Mouse (Mus musculus) T-cell, adult 66 days (primary cell): ENCODE results near the gene Hoxa7. TPM values are rescaled to one million over a fixed set of nuclear protein-coding genes. Genes with fewer than 3 reads are reported as not detected.

Experiments
- total RNA-seq, 2 experiments: library from RNA; stranded (reverse); gene quantifications; 3 replicates in 1 of 2; 4 replicates in 1 of 2; pipeline ENCODE4 v1.2.4; 2023

Hoxa7 gene
- total RNA-seq = not detected

GRCm38 (mm10) chr6:52221337-52221992 is at the start of gene Hoxa7:
TSS of gene Hoxa7 (minus strand) at chr6:52221854.

DNA sequence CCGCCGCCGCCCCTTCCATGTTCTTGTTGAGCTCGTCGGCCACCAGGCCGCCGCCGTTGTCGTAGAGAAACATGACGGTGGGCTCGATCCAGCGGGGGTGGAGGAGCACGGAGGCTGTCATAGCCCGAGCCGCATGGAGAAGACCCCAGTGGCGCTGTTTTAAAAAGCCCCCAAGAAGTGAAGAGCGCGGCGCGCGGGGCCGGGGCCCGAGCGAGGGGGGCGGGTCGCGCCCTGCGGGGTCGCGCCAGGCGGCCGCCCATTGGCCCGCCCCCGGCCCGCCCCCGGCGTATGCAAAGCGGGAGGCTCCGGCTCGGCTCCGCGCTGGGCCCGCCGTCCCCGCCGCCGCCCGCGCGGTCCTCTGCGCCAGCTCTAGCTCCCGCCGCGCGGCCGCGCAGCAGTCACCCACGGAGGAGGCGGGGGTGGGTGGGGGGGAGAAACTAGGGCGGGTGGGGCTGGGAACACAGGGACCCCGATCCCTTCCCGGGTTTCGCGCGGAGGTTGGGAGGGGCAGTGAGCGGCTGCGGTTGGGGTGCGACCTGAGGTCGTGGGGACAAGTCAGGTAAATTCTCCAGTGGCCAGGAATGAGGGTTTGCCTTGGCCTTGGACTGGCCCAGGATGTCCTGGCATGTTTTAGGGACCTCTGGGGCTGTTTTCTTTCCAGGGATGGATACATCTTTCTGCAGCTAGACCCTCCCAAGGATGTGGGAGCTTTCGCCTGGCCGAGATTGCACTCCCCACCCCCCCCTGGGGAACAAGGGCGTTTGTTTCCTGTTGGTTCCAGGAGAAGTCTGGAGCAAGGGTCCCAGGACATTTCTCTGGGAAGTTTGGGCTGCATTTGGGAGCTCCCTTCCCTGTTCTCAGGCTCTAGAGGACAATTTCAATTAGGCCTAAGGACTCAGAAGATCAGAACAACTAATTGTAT is 39.3 kb upstream of the Hoxa7 start, which contains the start of gene Hoxa13:
TSS of gene Hoxa13 (minus strand) at position 227 of the 922 bp plus-strand sequence.

DNA sequence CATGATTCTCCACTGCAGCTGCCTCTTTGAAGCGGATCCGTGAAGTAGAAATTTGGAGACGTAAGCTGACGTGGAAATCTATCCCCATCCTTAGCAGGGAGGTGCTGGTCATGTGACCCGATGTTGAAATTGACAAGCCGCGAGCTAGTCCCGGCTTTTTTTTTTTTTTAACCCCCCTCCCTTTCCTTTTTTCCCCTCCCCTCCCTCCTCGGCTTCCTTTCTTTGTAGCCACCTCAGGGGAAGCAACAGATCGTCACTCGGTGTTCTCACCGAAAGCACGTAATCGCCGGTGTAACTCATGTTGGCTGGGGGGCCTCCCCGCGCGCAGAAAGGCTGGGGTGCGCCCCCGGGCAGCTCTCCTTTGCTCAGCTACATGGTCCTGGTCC is 24.1 kb upstream of the Hoxa7 start, which contains the start of gene Hoxa11:
TSS of gene Hoxa11 (minus strand) at position 54 of the 386 bp plus-strand sequence.

DNA sequence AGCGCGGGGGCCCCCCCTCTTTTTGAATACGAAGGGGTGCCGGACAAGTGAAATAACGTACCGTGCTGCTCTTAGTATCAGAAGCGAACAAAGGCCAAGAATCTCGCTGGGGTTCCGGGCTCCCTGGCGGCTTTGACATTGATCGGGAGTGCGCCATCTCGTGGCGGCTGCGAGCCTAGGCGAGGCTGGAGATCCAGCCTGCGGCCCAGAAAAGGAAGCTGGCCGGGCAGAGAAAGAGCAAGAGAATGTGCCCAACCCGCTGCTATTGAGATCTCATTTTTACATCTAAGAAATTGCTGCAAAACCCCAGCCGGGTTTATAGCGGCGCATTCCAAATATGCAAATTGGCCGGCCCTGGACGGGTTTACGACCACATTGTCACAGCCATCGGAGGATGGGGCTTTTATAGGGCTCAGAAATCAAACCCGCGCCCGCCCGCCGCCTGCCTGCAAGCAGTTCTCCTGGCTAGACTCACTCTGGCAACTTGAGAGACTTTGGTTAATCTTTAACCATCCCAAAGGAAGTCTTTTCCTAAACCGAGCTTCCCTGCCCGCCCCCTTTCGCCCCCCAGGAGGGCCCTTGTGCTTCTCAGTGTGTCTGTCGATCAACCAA is 18.8 kb upstream of the Hoxa7 start, which contains the start of gene Hoxa10:
TSS of gene Hoxa10 (minus strand) at position 466 of the 612 bp plus-strand sequence.

DNA sequence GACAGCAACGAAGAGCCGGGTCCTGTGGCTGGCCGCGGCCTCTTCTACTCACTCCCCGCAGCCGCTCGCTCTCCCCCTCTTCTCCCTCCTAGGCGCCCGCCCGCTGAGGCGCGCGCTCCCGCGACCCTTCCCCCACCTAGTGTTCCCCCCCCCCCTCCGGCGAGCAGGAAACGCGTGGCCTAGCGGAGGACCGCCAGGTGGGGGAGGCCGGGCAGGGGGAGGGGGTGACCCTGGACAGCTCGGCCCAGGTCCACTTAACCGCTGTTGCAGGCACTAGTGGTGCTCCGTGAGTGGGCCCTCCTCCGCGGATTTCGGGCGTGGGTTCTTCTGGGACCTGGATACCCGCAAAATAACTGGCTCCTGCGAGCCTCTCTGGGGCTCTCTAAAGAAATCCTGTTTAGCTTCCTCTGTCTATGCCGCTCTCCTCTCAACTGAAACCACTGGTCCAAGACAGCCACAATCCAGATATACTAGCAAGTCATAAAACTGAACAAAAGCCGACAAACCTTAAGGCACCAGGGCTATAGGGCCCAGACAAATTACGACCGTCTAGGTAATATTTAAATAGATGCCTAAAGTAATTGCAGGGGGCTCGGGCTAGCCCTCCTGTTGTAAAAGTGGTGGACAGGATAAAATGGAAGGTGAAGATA is 9.0 kb upstream of the Hoxa7 start, which contains the start of gene Hoxa9:
TSS of gene Hoxa9 (minus strand) at position 574 of the 650 bp plus-strand sequence.

DNA sequence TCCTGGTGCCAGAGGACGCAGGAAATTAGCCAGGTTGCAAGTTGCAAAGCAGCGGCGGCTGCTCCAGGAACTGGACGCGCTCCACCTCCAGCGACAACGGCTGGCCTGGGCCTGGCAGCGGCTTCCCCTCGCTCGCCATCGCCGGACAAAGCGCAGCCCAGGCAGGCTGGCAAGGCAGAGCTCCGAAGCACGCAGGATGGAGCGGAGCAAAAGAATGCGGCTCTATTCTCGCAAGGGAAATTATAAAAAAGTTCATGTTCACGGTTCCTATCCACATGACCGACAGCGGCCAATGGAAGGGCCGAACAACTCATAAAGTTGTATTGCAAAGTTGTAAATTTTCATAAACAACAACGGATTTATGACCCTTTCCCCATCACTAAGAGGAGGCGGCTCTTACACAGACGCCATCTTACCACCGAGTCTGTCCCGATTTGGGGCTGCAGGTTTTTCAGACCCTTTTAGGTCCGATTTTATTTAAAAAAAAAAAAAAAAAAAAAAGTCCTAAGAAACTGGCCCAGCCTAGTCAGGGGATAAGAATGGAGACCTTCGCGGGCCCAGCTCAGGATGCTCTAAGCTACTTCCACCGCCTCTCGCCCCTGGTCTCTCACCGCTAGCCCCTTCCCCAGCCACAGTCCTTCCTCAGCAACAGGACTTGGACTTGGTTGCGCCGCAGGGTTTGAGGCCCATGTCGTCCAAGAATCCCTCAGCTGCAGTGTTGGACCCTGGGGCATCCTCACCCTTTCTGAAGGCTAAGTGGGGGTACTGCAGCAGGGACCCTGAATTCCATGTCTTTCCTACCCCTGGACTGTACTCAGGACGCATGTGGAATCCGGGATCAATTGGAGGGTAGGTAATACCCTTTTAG is 8.3 kb downstream of the Hoxa7 start, which contains the start of the genes Hoxa3 and Gm28308:
TSS of gene Hoxa3 (minus strand) at position 218 of the 868 bp plus-strand sequence.
TSS of gene Gm28308 (minus strand) at position 221 of the 868 bp plus-strand sequence.

DNA sequence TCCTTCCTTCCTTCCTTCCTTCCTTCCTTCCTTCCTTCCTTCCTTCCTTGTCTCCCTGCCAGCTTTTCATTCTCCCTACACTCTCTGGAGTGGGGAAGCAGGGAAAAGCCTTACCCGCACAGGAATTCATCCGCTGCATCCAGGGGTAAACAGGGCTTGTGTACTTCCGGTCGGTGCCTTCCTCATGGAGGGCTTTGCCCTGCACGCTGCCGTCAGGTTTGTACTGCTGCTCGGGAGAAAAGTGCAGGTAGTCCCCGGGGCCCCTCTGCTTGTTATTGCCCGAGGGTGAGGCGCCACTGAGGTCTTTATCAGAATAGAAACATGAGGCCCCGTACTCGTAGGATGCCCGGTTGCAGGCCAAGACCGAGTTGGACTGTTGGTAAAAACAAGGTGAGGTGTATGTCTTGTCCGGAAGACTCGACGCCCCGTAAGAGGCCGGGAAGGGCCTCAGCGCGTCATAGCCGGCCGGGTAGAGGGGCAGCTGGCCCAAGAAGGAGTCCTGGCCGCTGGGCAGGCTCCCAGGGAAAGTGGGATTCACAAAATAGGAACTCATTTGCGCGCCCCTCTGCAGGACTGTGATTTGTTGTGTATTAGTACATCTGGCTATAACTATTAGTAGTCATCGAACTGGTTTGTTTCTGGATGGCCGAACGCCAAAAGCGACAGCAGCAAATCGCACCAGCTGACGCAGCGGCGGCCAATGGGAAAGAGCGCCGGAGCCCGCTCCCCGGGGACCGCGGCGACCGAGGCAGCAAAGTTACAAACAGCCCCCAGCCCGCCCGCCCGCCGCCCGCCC is 13.4 kb downstream of the Hoxa7 start, which contains the start of gene Hoxa6:
TSS of gene Hoxa6 (minus strand) at position 651 of the 796 bp plus-strand sequence.

DNA sequence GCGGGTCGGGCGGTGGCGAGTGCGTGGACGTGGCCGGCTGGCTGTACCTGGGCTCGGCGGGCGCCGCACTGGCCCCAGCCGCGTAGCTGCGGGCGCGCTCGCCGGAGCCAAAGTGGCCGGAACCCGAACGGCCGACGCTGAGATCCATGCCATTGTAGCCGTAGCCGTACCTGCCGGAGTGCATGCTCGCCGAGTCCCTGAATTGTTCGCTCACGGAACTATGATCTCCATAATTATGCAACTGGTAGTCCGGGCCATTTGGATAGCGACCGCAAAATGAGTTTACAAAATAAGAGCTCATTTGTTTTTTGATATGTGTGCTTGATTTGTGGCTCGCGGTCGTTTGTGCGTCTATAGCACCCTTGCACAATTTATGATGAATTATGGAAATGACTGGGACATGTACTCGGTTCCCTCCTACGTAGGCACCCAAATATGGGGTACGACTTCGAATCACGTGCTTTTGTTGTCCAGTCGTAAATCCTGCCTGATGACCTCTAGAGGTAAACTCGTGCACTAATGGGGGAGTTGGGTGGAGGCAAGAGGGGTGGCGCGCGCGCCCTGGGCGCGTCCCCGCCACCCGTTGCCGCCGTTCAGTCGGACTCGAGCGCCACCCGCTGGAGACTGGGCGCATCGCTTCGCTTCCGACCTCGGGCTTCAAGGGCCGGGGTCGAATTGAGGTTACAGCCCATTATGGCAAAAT is 17.5 kb downstream of the Hoxa7 start, which contains the start of gene Hoxa5:
TSS of gene Hoxa5 (minus strand) at position 538 of the 703 bp plus-strand sequence.

DNA sequence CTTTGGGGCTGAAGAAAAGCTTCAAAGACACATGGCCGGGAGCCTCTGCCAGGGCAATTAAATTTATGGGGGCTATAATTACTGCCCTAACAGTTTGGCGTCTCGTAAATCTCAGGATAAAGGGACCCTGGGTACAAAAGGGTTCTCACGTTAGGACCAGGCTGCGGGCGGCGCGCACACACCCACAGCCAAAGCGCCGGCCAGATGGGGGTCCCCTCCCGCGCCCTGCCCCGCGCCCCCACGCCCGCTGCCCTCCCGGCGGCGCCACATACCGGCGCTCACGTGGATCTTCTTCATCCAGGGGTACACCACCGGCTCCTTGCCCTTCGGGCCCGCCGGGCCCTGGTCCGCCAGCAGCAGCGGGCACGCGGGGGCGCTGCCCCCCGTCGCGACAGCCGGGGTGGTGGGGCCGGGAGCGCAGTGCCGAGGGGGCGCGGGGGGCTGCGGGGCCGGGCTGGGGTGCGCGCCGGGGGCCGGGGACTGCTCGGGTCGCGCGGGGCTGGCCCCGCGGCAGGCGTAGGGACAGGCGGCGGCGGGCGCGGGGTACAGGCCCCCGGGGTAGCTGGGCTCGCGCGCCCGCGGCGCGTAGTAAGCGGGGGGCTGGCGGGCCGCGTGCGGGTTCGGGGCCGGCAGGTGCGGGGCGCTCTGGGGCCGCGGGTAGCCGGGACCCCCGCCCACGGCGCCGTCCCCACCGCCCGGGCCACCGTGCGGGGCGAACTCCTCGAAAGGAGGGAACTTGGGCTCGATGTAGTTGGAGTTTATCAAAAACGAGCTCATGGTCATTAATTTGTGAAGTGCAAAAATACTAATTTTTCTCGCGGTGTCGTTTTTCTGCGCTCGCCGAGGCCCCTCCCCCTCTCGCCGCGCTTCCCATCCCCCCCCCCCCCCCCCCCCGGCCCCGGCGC is 30.5 kb downstream of the Hoxa7 start, which contains the start of gene Hoxa4:
TSS of gene Hoxa4 (minus strand) at position 848 of the 905 bp plus-strand sequence.

GRCm38 (mm10) chr6:52177061-52177735 is 44.5 kb downstream of the Hoxa7 start, which contains the start of gene 5730596B20Rik:
TSS of gene 5730596B20Rik (plus strand) at chr6:52177498.

DNA sequence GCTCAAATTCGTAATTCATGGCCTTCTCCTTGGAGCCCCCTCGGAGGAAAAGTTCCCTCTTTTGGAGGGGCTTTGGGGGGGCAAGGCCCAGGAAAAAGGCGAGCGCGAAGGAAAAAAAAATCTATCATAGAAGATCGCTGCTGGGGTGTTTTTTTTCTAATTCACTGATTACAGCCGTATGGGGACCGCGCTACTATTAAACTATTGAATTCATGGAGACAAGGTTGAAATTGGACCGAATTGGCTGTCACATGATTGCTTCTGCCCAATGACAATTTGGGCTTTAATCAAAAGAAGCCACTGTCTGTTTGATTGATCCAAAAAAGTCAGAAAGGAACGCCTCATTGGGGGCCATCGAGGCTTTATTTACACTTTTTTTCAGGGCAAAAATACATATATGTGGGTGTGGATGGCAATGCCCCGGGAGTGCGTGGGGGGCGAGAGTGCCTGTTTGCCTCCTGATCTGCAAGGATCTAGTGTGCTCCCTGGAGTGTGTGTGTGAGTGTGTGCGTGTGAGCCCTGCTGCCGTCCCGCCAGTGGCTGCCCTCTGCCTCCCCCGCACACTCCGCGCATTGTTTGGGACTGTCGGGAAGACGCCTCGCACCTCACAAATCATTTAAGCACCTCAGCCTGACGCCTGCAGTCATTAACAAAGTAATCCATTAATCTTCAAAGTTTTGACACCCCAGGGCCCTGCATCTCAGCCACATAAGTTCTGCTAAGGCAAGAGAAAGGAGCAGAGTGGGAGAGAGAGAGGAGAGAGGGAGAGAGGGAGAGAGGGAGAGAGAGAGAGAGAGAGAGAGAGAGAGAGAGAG is 56.8 kb downstream of the Hoxa7 start, which contains the start of gene Hoxa2:
TSS of gene Hoxa2 (minus strand) at position 206 of the 815 bp plus-strand sequence.

Other genes starting within 250 kb of the Hoxa7 start
- gene Skap2, start 209.3 kb downstream of the Hoxa7 start, total RNA-seq = 10 to 100 TPM in 1 of 2 experiments, 1 to 10 TPM in 1; 9.8 to 18.1 TPM
- gene Hoxa1, start 63.5 kb downstream of the Hoxa7 start, total RNA-seq = not detected
- gene Hoxa2, start 57.0 kb downstream of the Hoxa7 start, total RNA-seq = not detected
- gene 5730596B20Rik, start 44.4 kb downstream of the Hoxa7 start, total RNA-seq = not detected
- not detected for gene Hoxa4, start 30.1 kb downstream of the Hoxa7 start, total RNA-seq
- not detected for gene Hoxa5, start 17.3 kb downstream of the Hoxa7 start, total RNA-seq
- not detected for gene Hoxa6, start 13.1 kb downstream of the Hoxa7 start, total RNA-seq
- gene Hoxa3, start 8.5 kb downstream of the Hoxa7 start, total RNA-seq = not detected
- not detected for gene Gm28308, start 8.5 kb downstream of the Hoxa7 start, total RNA-seq
- not detected for gene Hoxa9, start 9.2 kb upstream of the Hoxa7 start, total RNA-seq
- gene Hoxa10, start 19.0 kb upstream of the Hoxa7 start, total RNA-seq = not detected
- not detected for gene Hoxa11, start 24.0 kb upstream of the Hoxa7 start, total RNA-seq
- gene Hoxa13, start 39.0 kb upstream of the Hoxa7 start, total RNA-seq = not detected
- under 1 TPM; 0.17 to 0.77 TPM for gene Evx1, start 91.6 kb upstream of the Hoxa7 start, total RNA-seq